Mouse (Mus musculus): Measurements from ENCODE around the gene Tmod1.

The Tmod1 gene

DNA sequence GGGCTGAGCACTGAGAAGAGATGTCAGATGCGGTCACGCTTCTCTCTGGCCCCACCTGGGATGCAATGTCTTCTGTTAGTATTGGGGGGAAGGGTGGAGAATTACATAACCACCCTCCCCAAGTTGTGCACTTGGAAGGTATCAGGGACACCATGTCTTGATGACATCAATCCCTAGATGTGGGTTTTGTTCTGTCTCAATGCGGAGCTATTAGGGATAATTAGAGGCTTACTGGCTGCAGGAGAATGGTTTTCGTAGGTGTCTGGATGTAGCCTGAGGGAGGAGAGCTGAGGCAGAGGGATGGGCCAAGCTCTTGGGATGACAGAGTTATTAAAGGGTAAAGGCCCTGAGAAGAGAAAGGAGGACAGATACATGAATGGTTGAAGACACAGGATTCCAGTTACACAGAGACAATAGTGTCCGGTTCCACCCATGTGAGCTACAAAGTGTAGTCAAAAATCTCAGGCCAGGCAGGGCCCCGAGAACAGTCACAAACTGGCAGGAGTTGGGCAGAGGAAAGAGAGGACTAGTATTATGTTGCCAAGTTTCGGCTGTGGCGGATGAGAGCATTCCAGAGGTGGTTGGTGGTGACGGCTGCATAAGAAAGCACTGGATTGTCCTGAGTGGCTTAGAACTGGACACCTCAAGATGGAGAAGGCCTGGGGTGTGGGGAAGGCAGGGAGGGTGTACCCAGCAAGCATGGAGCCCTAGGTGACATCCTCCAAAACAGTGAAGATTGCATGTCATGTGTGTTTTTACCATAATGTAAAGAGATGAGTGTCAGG, 14.8 kb downstream of the Tmod1 start:
- DNase-seq (ENCODE audit: low read depth, low spot score): no peak

DNA sequence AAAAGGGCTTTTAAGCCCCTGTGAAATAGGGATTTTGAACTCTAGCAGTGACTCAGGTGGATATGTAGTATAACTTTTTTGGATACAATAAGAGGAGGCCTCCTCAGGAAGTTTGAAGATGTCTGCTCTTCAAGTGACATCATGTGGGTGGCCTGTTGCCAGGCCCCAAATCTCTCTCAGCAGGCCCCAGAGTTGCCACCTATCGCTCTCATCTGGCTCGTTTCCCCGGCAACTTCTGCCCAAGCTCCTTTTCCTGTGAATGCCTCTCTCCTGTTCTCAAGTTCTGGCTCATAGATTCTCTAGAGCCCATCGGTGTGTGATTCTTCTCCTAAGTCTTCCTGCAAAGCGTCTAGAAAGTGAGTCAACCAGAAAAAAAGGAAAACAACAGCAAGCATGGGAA, 17.4 kb downstream of the Tmod1 start:
- no peak for DNase-seq (ENCODE audit: low read depth, low spot score)

DNA sequence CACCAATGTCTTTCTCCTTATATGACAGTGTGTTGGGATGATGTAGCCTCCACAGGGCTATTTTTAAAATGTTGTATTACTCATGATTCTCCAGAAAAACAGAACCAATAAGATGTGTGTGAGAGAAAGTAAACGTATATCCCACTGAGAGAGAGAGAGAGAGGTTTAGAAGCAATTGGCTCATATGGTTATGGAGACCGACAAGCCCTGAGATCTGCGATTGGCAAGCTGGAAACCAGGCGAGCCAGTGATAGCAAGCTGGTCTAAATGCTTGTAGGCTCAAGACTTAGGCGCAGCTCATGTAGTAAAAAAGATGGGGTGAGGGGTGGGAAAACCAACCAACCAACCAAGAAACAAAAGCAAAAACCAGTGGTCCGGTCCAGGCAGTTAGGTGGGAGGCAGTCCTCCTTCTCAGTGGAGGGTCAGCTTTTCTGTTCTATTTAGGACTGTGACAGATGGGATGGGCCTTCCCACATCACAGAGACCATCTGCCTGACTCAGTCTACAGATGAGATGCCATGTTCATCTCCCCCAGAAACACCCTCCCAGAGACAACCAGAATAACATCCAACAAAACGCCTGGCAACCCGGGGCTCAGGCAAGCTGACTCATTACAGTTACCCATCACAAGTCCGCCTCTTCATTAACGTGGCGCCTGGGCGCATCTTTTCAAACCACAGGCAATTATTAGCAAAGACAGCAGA, 22.7 kb downstream of the Tmod1 start:
- DNase-seq (ENCODE audit: low read depth, low spot score): no peak

DNA sequence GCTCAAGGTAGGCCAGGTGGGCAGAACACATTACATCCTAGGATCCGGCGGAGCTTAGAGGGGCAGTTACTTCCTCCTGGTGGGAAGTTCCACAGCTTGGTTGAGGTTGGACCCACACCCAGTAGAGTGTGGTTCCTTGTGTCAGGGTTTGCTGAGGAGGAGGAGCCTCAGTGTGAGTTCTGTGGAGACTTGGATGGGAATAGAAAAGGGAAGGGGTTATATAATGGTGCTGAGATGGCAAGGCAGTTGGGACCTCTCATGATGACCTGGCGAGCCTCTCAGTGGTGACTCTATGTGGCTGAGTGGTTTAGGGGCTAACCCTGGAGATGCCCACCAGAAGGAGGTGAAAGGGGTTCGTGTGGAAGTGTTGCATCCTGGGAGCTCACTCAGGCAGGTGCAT, 25.1 kb downstream of the Tmod1 start:
- DNase-seq (ENCODE audit: low read depth, low spot score): no peak

DNA sequence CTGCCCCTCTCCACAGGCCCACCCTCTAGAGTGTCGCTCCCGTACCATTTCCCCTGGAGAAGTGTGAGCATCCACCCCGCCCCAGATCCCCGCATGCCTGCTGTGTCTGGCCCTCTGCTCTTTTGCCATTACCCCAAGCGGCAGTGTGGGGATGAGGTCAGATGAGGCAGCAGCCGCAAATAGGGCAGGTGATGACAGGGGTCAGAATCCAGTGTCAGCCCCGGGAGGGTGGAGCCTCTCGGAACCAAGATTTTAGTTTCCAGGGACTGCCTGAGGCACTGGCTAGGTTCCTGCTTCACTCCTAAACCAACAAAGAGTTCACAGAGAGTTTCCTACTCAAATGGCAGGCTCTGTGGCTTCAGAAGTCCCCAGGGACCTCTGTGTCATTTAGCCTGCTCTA, 25.5 kb downstream of the Tmod1 start:
- no peak for DNase-seq (ENCODE audit: low read depth, low spot score)

DNA sequence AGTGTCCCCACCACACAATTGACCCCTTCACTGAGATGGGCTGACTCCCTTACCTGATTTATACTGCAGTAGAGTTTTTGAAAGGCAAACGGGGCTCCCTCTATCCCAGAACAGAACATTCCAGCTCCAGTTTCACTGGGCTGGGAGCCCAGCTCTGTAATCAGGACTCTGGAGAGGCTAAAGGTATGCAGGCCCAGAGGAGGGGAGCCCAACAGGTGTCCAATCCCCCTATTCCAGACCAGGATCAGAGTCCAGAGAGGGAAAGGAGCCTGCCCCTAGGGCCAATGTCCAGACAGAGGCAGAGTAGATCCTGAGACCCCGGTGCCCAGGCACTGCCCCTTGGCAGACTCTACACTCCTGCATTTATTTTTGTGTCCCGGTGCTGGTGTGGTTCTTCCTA, 26.2 kb downstream of the Tmod1 start:
- no peak for DNase-seq (ENCODE audit: low read depth, low spot score)

DNA sequence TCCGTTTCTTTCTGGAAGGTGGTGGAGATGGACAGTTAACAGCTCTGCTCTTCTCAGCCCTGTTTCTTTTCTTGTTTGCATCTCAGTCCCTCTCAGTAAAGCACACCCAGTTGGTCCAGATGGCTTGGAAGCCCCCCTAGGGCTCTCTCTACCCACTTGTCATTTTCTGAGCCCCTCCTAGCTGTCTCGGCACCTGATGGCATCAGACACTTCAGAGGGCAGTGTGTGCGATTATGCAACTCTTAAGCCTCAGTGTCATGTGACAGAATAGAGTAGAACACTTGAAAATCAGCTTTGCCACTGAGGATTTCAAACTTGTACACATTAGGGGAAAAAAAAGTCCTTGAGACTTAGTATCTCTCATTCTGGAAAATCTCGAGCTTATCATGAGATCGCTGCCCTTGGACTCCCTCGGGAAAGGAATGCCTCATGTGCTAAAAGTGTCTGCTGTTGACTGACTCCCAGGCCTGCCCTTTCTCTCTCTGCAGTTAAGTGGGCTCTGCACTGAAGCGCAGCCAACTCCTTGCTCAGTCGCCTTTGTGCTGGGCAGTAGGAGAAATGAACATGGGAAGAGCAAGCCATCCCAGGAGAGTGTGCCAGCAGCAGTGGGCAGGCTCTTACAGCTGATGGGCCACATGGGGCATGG, 27.1 kb downstream of the Tmod1 start:
- DNase-seq (ENCODE audit: low read depth, low spot score): no peak

DNA sequence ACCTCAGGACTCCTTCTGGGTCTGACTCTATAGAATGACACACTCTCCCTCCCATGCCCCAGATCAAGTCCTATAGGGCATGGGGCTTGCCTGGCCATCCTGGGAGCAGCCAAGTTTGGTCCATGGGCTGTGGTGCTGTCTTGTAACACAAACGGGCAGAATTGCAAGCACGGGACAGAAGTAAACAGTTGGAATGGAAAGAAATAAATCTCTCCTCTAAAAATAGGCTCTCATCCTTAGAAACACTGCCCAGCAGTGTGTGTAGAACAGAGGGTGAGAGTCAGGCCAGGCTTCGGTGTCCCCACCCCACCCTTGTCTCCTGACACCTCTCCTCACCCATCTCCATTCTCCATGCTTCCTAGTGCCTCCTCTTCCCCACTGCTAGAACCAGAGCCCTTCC, 29.3 kb downstream of the Tmod1 start:
- no peak for DNase-seq (ENCODE audit: low read depth, low spot score)

DNA sequence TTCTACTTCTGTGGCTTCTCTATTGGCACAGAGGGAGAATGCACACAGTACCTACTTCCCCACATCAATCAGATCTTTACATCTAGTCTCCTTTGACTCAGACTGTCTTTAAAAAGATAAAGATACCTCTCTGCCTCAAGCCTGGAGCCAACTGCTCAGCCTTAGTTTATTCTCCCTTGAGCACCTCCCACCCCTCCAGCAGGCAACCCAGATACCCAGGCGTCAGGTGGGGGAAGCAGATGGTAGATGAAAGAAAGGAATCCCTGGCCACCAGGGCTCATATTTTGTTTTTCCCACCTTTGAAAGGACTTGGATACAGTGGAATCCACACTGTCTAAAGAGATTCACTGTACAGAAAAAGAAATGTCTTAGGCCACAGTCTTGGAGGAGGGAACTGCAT, 29.8 kb downstream of the Tmod1 start:
- DNase-seq (ENCODE audit: low read depth, low spot score): no peak

DNA sequence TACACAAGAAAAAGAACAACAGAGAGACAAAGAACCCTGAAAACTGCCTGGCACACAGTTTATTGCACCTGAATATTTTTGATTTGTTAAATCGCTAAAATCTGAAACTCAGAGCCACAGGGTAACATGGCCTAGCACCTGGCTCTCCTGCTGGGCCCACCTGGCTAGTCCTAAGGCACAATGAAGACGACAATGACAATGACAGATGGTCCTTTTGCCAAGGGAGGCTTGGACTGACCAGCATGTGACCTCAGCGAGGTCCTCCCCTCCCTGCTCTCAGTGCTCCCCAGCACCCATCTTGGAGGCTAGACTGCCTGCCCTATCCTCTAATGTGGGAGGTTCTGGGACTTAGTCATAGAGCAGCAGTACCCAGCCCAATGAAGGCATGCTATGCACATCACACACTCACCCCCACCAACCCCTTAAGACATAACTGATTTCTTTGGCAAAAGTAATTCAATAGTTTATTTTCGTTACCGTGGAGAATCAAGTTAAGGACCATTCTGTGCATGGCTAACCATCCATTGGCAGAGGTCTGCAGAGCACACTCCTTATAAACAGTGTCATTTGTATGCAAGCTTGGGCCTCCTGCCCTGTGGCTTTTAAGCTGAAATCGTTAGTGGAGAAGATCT, 31.2 kb downstream of the Tmod1 start:
- DNase-seq (ENCODE audit: low read depth, low spot score): no peak

DNA sequence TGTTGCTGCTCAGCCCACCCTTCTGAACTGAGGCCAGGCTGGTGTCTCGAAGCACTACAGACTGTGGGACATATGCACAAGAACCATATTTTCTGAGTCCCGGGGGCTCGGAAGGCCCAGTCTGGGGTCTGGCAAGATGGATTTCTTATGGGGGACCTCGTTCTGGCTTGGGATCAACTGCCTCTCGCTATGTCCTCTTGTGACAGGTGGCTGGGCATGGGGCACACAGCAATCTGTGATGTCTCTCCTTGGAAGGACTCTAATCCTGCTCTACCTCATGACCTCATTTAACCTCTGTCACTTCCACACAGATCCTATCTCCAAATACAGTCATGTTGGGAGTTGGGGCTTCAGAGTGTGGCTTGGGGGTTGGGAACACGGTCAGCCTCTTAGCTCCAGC, 33.9 kb downstream of the Tmod1 start:
- DNase-seq (ENCODE audit: low read depth, low spot score): no peak

DNA sequence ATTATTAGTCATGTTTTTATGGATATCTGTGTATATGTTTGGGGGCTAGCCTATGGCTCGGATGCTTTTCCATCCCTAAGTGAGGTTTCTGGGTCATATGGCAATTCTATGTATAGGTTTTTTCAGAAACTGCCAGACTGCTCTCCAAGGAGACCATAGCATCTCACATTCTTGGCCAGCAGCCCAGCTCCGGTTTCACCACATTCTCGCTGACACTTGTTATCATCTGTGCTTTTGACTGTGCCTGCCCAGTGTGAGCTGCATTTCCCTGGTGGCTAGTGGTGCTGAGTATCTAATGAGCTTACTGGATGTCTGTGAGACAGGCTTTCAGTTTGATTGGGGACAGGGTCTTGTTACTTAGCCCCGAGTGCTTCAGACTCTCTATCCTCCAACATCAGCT, 35.0 kb downstream of the Tmod1 start:
- DNase-seq (ENCODE audit: low read depth, low spot score): no peak

DNA sequence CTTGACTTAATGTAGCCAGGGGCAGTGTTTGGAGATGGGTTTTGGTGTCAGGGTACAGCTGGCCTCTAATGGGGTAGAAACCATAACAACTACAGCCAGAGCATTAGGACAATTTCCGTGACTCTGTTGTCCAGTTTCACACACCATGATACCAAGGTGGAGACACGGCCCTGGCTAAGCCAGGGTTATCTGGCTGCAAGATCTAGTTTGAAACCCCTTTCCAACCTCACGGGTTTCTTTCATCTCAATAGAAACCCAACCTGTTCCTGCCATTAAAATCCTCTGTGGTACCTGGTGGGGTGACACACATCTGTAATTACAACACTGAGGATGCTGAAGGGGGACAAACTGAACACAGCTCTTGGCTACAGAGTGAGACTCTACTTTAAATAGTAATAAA, 36.9 kb downstream of the Tmod1 start:
- DNase-seq (ENCODE audit: low read depth, low spot score): no peak

DNA sequence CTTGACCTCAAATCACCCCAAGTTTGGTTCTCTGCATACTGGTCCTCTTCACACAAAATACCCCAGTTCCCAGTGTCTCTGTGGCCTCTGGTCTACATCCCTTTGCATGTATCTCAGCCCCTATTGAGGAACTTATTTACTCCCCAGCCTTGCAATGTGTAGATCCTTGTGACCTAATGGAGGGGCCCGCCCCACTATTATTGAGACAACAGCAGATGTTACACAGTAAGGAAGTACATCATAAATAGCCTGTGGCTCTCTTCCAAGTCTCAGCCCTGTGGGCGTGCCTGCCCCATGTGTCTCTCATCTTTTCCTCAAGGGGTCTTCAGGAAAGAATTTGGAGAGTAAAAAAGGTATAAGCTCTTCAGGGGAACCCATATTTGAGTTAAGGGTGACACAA, 38.2 kb downstream of the Tmod1 start:
- no peak for DNase-seq (ENCODE audit: low read depth, low spot score)

DNA sequence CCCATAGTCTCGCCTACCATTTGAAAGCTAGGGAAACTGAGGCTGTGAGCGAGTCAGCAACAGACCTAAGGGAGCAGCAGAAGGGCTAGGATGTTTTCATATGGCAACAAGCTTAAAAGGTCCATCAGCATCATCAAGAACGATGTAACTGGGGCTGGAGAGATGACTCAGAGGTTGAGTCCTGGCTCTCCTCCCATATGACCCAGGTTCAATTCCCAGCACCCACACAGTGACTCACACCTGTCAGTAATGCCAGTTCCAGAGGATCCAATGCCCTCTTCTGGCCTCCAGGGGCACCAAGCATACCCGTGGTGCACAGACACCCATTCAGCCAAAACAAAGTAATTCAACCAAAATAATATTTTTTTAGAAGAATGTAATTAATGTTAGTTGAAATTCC, 41.5 kb downstream of the Tmod1 start:
- no peak for DNase-seq (ENCODE audit: low read depth, low spot score)

DNA sequence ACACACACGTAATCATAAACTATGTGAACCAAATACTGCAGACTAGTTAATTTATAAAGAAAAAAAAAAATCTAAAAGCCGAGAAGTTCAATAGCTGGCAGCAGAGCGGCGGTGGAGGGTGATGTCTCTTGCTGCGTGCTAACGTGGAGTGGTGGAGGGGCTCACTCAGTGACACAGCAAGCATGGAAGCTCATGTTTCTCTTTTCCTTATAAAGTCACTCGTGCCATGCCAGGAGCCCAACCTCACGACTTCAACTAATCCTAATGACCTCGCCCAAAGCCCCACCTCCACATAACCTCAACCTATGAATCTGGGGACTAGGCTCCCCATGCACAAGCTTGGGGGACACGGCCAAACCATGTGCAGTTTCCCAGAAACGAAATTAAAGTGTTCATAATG, 43.8 kb downstream of the Tmod1 start:
- DNase-seq (ENCODE audit: low read depth, low spot score): no peak

DNA sequence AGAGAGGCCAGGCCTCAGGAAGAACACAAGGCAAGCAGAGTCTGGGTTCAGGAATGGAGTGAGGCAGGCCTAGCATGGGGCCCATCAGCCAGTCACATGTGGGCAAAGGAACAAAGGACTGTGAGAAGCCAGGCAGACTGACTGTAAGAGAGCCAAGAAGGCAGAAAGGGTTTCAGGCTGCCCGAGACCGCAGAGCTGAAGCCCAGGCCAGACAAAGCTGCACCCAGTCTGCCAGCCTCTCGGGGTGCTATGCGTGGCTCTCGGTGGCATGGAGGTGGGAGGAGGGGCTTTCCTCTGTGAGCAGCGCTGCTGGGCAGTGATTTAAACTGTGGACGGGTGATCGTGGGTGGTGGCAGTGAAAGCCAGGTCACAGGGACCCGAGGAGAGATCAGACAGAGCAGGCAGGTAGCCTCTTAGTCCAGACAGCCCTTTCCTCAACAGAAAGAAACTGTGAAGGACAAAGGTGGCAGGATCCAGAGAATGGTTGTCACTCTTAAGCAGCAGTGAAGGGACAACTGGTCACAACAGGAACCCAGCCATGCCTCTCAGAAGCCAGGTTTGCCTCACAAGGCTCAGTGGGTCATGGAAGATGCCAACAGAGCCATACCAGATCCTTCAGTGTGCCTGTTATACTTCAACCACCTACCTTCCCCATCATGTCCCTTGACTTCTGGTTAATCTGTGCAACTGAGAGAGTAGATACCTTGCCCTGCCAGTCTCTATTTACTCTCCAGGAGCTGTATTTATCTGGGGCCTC, 45.9 kb downstream of the Tmod1 start:
- DNase-seq (ENCODE audit: low read depth, low spot score): no peak

DNA sequence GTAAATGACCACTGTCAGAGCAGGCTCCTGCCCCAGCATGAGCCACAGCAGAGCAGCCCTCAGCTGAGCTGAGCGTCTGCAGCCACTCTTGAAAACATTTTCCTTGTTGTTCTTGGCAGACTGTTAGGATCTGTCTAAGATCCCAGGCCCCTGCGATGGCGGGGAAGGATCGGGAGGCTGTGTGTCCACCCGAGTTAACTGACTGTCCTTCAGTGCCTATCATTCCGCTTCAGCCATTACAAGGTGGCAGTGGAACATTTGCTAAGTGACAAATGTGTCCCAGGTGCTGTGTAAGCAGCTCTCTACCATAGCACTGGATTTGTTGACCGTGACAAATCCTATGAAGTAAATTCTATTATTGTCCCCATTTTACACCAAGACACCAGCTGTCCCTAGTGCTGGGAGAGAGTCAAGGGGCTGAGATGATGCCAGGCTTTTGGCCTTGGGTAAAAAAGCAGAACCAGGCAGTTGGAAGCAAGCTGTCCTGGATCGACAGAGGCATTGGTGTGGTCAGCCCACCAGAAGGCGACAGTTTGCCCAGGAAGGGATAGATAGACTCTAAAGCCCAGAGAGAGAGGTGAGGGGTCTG, 46.6 kb downstream of the Tmod1 start:
- no peak for DNase-seq (ENCODE audit: low read depth, low spot score)

DNA sequence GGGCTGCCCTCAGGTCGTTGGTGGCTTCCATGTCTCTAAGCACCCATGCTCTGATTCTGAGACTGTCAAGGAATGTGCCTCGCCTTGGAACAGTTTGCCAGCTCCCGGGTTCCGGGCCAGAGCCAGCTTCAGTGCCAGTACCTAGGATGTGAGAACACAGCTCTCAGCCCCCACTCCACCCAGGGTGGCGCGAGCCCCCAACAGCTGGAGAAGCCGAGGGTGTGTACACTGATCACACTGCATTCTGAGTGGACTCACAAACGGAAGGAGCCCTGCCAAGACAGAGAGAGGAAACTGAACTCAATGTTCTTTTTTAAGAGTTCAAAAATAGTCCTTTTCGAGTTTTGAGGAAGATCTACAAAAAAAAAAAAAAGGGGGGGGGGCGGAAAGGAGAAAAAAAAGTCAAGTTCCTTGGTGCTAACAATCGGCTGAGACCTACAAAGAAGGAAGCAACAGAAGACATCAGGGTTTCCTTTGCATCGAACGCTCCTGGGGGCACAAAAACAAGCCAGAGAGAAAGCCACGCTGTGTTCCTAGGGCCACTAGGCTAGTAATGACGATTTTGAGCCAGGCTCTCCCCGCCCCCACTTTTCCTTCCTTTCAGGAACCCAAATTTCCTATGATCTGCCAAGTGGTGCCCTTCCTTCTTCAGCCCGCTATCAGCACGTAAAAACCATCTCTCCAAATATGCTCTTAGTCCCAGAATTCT, 48.1 kb downstream of the Tmod1 start:
- DNase-seq (ENCODE audit: low read depth, low spot score): no peak

DNA sequence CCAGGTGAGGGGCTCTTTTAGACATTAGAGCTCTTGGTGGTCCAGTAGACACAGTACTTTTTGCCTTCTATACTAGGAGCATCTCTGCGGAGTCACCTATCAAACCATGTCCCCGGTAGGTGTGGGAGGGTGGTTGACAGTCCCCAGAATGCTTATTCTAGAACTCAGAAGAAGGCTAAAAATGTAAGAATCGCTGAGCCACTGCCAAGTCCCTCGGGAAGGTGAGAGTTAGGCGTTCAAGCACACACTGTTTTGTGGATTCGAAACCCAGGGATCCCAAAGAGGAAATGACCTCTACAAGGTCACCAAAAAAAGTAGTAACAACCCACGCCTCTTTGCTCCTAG, 48.7 kb downstream of the Tmod1 start:
- no peak for DNase-seq (ENCODE audit: low read depth, low spot score)

DNA sequence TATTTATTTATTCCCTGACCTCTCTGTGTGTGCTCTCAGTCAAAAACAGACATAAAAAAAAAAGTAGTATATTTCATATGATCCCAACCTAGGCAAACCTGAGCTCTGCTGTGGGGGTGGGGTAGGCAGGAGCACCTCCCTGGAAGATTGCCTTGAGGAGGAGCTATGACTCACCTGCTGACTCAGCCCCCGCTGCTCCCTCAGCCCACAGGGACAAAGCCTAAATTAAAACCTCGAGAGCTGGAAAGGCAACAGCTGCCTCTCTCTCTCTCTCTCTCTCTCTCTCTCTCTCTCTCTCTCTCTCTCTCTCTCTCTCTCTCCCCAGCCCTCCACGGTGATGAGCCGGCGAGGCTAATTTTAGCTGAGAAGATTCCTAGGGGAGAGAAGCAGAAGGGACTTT, 49.1 kb downstream of the Tmod1 start:
- no peak for DNase-seq (ENCODE audit: low read depth, low spot score)
